Mouse (Mus musculus): Measurements from ENCODE around the gene Mrps27. TPM values are rescaled to one million over a fixed set of nuclear protein-coding genes. Genes with fewer than 3 reads are reported as not detected.

Mrps27 gene
- total and polyA plus RNA-seq, 3 experiments: 32.6 to 64.8 (median 46.8) TPM

DNA sequence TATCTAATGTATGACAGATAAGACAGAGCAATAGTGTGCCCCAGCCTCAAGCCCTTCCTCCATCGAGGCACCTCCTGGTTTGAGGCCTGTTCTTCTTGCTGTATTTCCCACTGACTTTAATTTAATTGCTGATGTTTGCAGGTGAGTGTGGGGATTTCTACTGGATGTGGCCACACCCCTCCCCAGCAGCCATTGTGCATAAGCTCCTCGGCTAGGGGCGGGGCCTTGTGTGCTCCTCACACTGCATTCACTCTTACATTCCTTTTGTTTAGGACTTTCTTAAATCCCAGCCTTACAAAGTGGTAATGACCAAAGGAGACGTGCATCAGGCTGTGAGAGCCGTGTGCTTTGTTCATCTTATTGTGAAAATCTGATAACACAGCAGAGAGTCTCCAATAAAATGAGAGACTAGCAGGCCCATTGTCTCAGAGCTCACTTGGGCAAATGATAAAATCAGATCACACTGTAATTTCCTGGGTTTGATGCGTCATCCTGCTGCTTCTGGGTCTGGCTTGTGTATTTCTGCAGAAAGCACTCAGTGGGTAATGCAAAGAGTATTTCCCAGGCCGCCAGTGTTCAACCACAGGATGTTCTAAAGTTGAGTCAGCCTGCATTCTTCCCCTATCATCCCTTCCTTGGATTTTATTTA is 40.1 kb downstream of the Mrps27 start:
- in situ Hi-C loops (cut with MboI; ENCODE audit: low pct_ligation_motif_present, low pct_unique_long_range_greater_than_20kb, low sequenced_read_pairs): no loop called here
- Histone ChIP-seq H3K79me2 (replicated peaks; ENCODE audit: control insufficient read depth, extremely low read depth, insufficient read depth, poor library complexity, severe bottlenecking) (no peaks in the 10 kb centered on the region), H3K36me3 (replicated peaks in 1 of 2; ENCODE audit: control insufficient read depth in 1 of 2, insufficient read depth in 1 of 2, low read length in 1 of 2) (peaks cover 23 to 72% of the 10 kb centered on the region in 2 experiments), H3K27ac (ENCODE audit: insufficient read depth, low read depth) (no peak overlapping the region), H3K9me3 (replicated peaks; ENCODE audit: low read length) (no peaks in the 10 kb centered on the region), H3K9ac (ENCODE audit: insufficient read depth, low read depth) (no peak overlapping the region), H3K4me2 (ENCODE audit: insufficient read depth, low read depth, poor library complexity, severe bottlenecking) (no peak overlapping the region), H3K27me3 (replicated peaks) (no peaks in the 10 kb centered on the region), H3K4me3 (replicated peaks in 1 of 3; ENCODE audit: low read depth in 2 of 3, low read length in 2 of 3, poor library complexity in 1 of 3) (no peak overlapping the region), H3K4me1 (ENCODE audit: control insufficient read depth in 1 of 2, insufficient read depth in 2 of 2) (peaks cover 3 to 16% of the 10 kb centered on the region in 2 experiments; a peak in 3 of 4 replicates)
- dilution Hi-C loops (cut with MboI; ENCODE audit: extremely low pct_ligation_motif_present, extremely low pct_unique_long_range_greater_than_20kb, low sequenced_read_pairs): loop anchor here (25.0 kb wide), 1 partner anchor 128 kb away; the partner anchor contains the start of gene Map1b
- TF ChIP-seq ZC3H11A (IDR thresholded peaks at IDR 0.05; ENCODE audit: low read depth, low read length) (no peak), IRF4 (IDR thresholded peaks at IDR 0.05; ENCODE audit: low read depth, low read length) (no peak), MEF2A (IDR thresholded peaks at IDR 0.05; ENCODE audit: borderline replicate concordance, low read depth, low read length) (no peak), USF1 (IDR thresholded peaks at IDR 0.05; ENCODE audit: low read depth, low read length) (no peak), E2F4 (IDR thresholded peaks at IDR 0.05; ENCODE audit: insufficient replicate concordance, low read depth, low read length) (no peak), POLR2AphosphoS2 (IDR thresholded peaks at IDR 0.05; ENCODE audit: low read depth, low read length) (no peak), GABPA (IDR thresholded peaks at IDR 0.05; ENCODE audit: insufficient replicate concordance, low read depth, low read length) (no peak), CTCF (conservative IDR thresholded peaks at IDR 0.05 in 1 of 2, IDR thresholded peaks at IDR 0.05 in 1 of 2; ENCODE audit: low read depth in 2 of 2, low read length in 2 of 2) (no peak), MAZ (IDR thresholded peaks at IDR 0.05; ENCODE audit: low read depth, low read length) (no peak), JUND (conservative IDR thresholded peaks at IDR 0.05; ENCODE audit: low read depth, low read length) (no peak), TCF12 (IDR thresholded peaks at IDR 0.05; ENCODE audit: low read depth, low read length) (no peak), MAFK (IDR thresholded peaks at IDR 0.05; ENCODE audit: insufficient replicate concordance, low read length) (no peak), BHLHE40 (IDR thresholded peaks at IDR 0.05; ENCODE audit: low read depth, low read length) (no peak), RAD21 (IDR thresholded peaks at IDR 0.05; ENCODE audit: low read depth, low read length) (no peak), RCOR1 (conservative IDR thresholded peaks at IDR 0.05; ENCODE audit: low read depth, low read length) (no peak), MXI1 (IDR thresholded peaks at IDR 0.05; ENCODE audit: low read depth, low read length) (no peak), UBTF (IDR thresholded peaks at IDR 0.05; ENCODE audit: low read depth, low read length) (no peak), ZMIZ1 (IDR thresholded peaks at IDR 0.05; ENCODE audit: low read depth, low read length) (no peak), HCFC1 (IDR thresholded peaks at IDR 0.05; ENCODE audit: low read depth, low read length) (no peak), NRF1 (IDR thresholded peaks at IDR 0.05; ENCODE audit: low read depth, low read length) (no peak)
- DNase-seq (ENCODE audit: extremely low read depth): no peak
